Mouse (Mus musculus) hindbrain, embryonic 16.5 days (tissue): Measurements from ENCODE around the gene Opcml. TPM values are rescaled to one million over a fixed set of nuclear protein-coding genes. Genes with fewer than 3 reads are reported as not detected.
A peak's percentile ranks its signal among the peaks of the same experiment; 100 is the strongest.

ENCODE experiments used
- ATAC-seq: fragments of 200-750 bp; cut with Nextera tagmentation; 2 replicates; pipeline ENCODE4 v1.8.0; 2017; ENCODE audit warnings: moderate TSS enrichment, moderate library complexity
- H3K27ac ChIP-seq: fragments of 300-500 bp; sonication (generic); 2 replicates; pipeline ENCODE4 v1.5.1; 2014; ENCODE audit warnings: low read depth, mild to moderate bottlenecking, control low read depth, low read length, moderate library complexity
- H3K27me3 ChIP-seq: fragments of 300-500 bp; sonication (generic); replicated peaks from 2 replicates; pipeline ENCODE4 v1.6.1; 2014; ENCODE audit warnings: low read length; ENCODE audit not compliant: control insufficient read depth, insufficient read depth
- H3K36me3 ChIP-seq: fragments of 300-500 bp; sonication (generic); 2 replicates; pipeline ENCODE4 v1.6.1; 2014; ENCODE audit warnings: mild to moderate bottlenecking, low read length, moderate library complexity, mixed read lengths; ENCODE audit not compliant: control insufficient read depth, insufficient read depth
- H3K4me1 ChIP-seq: fragments of 300-500 bp; sonication (generic); 2 replicates; pipeline ENCODE4 v1.6.1; 2014; ENCODE audit warnings: low read depth, low read length; ENCODE audit not compliant: control insufficient read depth, insufficient read depth
- H3K4me2 ChIP-seq: fragments of 300-500 bp; sonication (generic); 2 replicates; pipeline ENCODE4 v1.6.1; 2014; ENCODE audit warnings: mild to moderate bottlenecking, low read length, control low read depth, moderate library complexity
- H3K4me3 ChIP-seq: fragments of 300-500 bp; sonication (generic); 2 replicates; pipeline ENCODE4 v1.5.1; 2014; ENCODE audit warnings: mild to moderate bottlenecking, low read length, control low read depth, moderate library complexity
- H3K9ac ChIP-seq: fragments of 300-500 bp; sonication (generic); 2 replicates; pipeline ENCODE4 v1.6.1; 2014; ENCODE audit warnings: low read depth, mild to moderate bottlenecking, control low read depth, low read length, moderate library complexity
- H3K9me3 ChIP-seq: fragments of 300-500 bp; sonication (generic); 2 replicates; pipeline ENCODE4 v1.6.1; 2014; ENCODE audit warnings: mild to moderate bottlenecking, low read length, moderate library complexity; ENCODE audit not compliant: control insufficient read depth
- whole genome bisulfite sequencing: fragments of 180-500 bp; shearing (Covaris S2); extraction: QIAGEN DNeasy Blood & Tissue Kit; methylation state at CpG from one replicate; pipeline ENCODE4 v1.1.7; 2014; 5-methylcytosine and 5-hydroxymethylcytosine counted together
- polyA plus RNA-seq: library from polyadenylated mRNA; unstranded; fragments of >200 nt; fragmentation: Nextera tagmentation; extraction: Ambion mirVana; gene quantifications from 2 replicates; pipeline ENCODE4 v1.2.1, GENCODE M21; 2015

Gene Opcml
- polyA plus RNA-seq, 1 experiment from 2014 or later: 61.4 TPM

DNA sequence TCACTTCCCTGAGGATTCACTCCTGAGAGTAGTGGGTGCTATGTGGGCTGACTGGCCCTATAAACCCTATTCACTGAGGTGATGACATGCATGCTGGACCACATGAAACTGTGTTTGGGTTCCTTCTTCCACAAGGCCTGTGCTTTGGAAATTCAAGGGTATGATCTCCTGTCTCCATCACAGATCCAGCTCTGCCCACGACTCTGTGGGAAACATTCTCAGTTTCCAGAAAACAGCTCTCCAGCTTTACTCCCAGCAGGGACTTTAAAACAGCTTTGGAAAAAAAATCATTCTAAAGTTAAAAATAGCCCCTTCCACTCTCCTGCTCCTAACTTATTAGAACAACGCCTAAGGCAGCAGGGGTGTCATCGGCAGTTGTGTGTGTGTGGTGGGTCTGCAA, 491.0 kb downstream of the Opcml start:
- Histone ChIP-seq H3K9me3 (no peaks in the 10 kb centered on the region), H3K27me3 (no peaks in the 10 kb centered on the region), H3K4me3 (no peak overlapping the region), H3K4me1 (no peaks in the 10 kb centered on the region; the same call in 1 of the 2 replicates), H3K4me2 (no peak overlapping the region), H3K36me3 (no peaks in the 10 kb centered on the region), H3K9ac (no peak overlapping the region), H3K27ac (no peak overlapping the region)
- WGBS: 59% methylated on average over 3 of the region's 3 CpGs
- ATAC-seq: no peak

DNA sequence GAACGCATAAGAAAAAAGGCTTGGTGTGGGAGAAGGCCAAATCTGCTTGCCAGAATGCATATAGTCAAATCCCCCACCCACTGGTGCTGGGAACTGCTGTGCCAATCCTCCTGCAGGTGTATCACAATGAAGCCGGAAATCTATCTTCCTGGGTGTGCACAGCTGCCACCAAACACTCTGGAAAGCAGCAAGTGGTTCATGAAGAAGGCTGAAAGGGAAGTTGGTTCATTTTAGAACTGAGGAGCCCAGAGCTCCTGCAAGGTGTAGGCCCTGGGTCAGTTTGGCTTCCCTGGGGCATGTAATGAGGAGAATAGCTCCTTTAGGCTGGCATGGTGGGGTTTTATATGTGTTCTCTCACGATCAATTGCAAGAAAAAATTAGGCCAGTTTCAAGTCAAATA, 494.4 kb downstream of the Opcml start:
- Histone ChIP-seq H3K9ac (no peak overlapping the region), H3K4me1 (no peaks in the 10 kb centered on the region; the same call in 1 of the 2 replicates), H3K4me2 (no peak overlapping the region), H3K36me3 (no peaks in the 10 kb centered on the region), H3K27ac (no peak overlapping the region), H3K27me3 (no peaks in the 10 kb centered on the region), H3K4me3 (no peak overlapping the region), H3K9me3 (no peaks in the 10 kb centered on the region)
- 84% methylated on average over 3 of the region's 3 CpGs for whole genome bisulfite sequencing
- no peak for ATAC-seq

DNA sequence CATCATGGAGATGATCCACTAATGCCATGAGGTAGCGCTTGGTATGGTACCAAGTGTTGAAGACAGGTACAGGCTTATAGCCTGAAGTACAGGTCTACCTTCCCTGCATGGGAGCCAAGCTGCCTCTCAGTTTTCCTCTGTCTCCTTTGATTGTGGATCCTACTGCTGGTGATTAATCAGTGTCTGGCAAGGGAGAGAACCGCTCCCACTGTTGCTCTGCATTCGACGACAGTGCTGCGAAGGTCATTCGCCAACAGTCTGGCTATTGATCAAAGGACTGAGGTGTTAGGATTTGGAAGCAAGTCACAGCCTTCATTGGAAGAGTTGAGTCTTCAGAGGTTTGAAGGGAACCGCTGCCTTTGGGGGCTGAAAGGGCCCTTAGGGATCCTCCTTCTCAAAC, 495.8 kb downstream of the Opcml start:
- no peaks in the 10 kb centered on the region for H3K36me3 ChIP-seq
- H3K27me3 ChIP-seq: no peaks in the 10 kb centered on the region
- no peak for ATAC-seq
- no peak overlapping the region for H3K9ac ChIP-seq
- H3K4me2 ChIP-seq: no peak overlapping the region
- WGBS: 81% methylated on average over 7 of the region's 7 CpGs
- H3K4me3 ChIP-seq: no peak overlapping the region
- H3K9me3 ChIP-seq: no peaks in the 10 kb centered on the region
- H3K27ac ChIP-seq: no peak overlapping the region
- no peaks in the 10 kb centered on the region for H3K4me1 ChIP-seq

DNA sequence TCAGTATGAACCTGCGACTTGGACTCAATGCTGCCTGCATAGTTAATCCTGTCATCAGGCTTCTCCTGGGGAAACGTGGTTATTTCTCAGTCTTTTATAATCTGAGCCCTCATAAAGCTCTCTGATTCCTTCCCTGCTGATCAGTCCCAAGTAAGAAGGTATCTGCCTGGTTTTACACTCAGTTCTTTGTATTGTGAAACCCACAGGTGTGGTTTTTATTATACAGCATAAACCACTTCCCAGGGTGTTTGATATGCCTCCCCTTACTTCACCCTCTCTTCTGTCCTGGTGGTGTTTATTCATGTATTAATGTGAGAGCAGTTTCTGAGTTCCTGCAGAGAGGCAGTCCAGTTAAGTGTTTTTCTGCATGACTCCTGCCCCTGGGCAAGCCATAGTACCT, 496.9 kb downstream of the Opcml start:
- no peak for ATAC-seq
- no peaks in the 10 kb centered on the region for H3K4me1 ChIP-seq
- H3K36me3 ChIP-seq: no peaks in the 10 kb centered on the region
- H3K4me3 ChIP-seq: no peak overlapping the region
- 70% methylated on average over 2 of the region's 2 CpGs for WGBS
- no peaks in the 10 kb centered on the region for H3K9me3 ChIP-seq
- H3K9ac ChIP-seq: no peak overlapping the region
- no peak overlapping the region for H3K27ac ChIP-seq
- no peak overlapping the region for H3K4me2 ChIP-seq
- no peaks in the 10 kb centered on the region for H3K27me3 ChIP-seq

DNA sequence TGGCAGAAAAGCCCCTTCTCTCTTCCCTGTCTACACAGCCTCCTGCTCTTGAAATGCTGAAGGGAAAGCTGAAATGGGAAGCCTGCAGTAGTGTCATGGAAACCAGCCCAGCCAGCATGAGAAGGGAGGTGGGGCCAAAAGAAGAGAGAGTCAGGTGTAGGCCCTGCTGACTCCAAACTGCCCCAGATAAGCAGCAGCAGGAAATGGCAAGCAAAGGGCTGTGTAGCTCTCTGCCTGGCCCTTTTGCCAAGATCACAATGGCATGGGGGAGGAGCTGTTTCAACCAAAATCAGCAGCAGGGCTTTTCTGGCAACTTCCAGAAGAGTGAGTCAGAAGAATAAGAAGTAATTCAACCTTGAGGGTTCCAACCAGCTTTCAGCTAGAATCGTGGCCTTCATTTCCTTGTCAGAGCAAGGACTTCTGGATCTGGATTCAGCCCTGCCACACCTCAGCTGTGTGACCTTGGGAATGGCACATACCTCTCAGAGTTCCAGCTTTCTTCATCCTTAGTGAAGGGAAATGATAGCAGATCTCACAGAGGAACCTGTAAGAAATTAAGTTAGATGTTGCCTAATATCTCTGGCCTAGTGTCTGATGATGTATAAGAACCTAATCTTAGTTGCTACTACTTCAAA, 499.2 kb downstream of the Opcml start:
- ATAC-seq: no peak
- Histone ChIP-seq H3K4me1 (no peaks in the 10 kb centered on the region), H3K27ac (no peak overlapping the region), H3K9me3 (no peaks in the 10 kb centered on the region), H3K4me2 (no peak overlapping the region), H3K27me3 (no peaks in the 10 kb centered on the region), H3K4me3 (no peak overlapping the region), H3K36me3 (no peaks in the 10 kb centered on the region), H3K9ac (no peak overlapping the region)
- 19% methylated on average over 1 of the region's 1 CpGs for WGBS

DNA sequence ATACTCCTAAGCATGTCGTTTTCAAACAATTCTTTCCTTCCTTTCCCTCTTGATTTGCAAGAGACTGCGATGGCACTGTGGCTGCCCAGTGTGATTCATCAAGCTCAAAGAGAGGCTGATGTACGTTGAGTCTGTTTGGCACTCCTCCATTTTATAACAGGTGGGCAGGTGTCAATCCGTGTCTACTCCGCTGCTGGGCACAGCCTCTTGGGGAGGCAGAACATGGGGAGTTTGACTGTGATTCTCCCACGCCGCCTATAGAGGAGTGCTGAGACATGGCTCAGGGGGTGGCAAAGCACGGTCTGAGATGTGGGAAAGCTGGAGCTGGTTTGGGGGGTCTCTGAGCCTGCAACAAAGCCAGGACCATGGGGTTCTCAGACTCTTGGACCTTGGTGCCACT, 513.1 kb downstream of the Opcml start:
- Histone ChIP-seq H3K36me3 (no peaks in the 10 kb centered on the region), H3K9me3 (no peaks in the 10 kb centered on the region), H3K27ac (no peak overlapping the region), H3K27me3 (no peaks in the 10 kb centered on the region), H3K4me1 (no peaks in the 10 kb centered on the region; the same call in 1 of the 2 replicates), H3K4me2 (no peak overlapping the region), H3K9ac (no peak overlapping the region), H3K4me3 (no peak overlapping the region)
- WGBS: 80% methylated on average over 8 of the region's 8 CpGs
- no peak for ATAC-seq

DNA sequence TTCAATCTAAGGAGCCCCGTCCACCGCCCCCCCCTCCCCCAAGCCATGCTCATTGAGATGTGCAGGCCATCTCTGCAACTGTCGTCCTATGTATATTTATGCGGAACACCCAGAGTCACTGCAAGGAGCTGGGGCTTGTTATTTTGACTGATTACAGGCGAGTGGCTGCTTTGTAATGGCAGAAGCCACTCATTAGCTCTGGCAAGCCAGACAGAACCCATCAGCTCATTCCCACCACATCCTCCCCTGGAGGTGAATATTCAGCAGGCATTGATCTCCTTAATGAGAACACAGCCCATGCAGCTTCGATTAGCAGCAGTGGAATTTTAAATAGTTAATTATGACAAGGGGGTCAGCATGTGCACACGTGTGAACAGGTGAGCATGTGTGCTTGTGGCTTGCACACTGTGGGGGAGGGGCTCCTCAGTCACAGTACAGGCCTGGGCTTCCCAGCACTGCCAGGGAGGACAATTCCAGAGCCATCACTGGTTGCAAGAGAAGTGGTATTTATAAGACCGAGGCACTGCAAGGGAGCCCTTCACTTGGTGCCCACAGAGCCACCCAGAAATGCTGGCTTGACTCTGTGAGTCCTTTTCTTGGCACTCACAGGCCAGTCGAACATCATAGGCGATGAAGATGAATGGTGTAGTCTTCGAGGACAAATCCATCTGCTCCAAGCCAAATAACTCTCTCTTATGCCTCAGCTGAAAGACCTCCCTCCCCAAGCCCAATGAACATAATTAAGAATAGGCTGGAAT, 516.0 kb downstream of the Opcml start:
- peak; percentile 52 for ATAC-seq
- Histone ChIP-seq H3K9me3 (no peaks in the 10 kb centered on the region), H3K27ac (no peak overlapping the region), H3K4me2 (no peak overlapping the region), H3K4me1 (no peaks in the 10 kb centered on the region; the same call in 1 of the 2 replicates), H3K9ac (no peak overlapping the region), H3K27me3 (no peaks in the 10 kb centered on the region), H3K4me3 (no peak overlapping the region), H3K36me3 (no peaks in the 10 kb centered on the region)
- WGBS: 43% methylated on average over 11 of the region's 11 CpGs

DNA sequence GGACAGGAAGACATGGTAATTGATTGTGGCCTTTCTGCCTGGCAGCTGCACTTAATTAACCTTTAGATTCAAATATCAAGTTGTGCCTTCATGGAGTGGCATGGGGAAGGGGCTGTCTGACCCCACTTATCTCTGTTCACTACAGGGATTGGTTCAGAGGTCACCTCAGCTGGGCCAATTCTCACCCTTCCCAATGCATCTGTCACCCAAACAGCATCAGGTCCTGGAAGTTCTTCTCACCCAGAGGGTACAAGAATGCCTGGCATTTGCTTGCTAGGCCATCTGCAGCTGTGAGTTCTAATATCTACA, 516.5 kb downstream of the Opcml start:
- Histone ChIP-seq H3K4me2 (no peak overlapping the region), H3K4me3 (no peak overlapping the region), H3K4me1 (no peaks in the 10 kb centered on the region; the same call in 1 of the 2 replicates), H3K27me3 (no peaks in the 10 kb centered on the region), H3K36me3 (no peaks in the 10 kb centered on the region), H3K27ac (no peak overlapping the region), H3K9me3 (no peaks in the 10 kb centered on the region), H3K9ac (no peak overlapping the region)
- ATAC-seq: peak; percentile 48

DNA sequence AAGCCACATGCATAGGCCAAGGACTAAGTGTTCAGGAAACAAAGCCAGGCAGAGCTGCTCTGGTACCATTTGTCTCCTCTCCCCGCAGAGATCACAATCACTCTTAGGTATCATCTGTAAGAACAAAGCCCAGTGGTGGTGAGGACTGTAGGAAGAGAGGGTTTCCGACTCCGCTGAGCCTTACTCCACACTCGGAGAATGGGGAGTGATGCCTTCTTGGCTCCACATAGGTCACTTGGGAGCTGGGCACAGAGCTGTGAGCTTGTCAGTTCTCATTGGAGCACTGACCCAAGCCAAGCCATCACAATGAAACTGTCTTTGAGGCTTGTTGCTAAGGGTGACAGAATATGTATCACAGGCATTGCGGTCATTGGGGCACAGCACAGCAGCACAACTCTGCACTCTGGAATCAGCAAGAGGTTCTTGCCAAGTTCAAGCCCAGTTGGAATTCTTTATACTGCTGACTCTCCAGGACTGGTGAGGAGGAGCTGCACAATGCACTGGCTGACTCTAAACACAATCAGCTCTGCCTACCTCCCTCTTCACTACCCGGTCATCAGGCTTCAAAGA, 517.0 kb downstream of the Opcml start:
- H3K4me2 ChIP-seq: no peak overlapping the region
- ATAC-seq: peak; percentile 86
- H3K9me3 ChIP-seq: no peaks in the 10 kb centered on the region
- H3K9ac ChIP-seq: no peak overlapping the region
- H3K27me3 ChIP-seq: no peaks in the 10 kb centered on the region
- no peak overlapping the region for H3K27ac ChIP-seq
- 63% methylated on average over 6 of the region's 6 CpGs for WGBS
- H3K4me1 ChIP-seq: no peaks in the 10 kb centered on the region; the same call in 1 of the 2 replicates
- no peak overlapping the region for H3K4me3 ChIP-seq
- no peaks in the 10 kb centered on the region for H3K36me3 ChIP-seq
